Mouse (Mus musculus) frontal cortex, postnatal 10 days (tissue): Measurements from ENCODE around the gene Fez2.

Source experiments
- DNase-seq, 2 experiments: peaks; one replicate each; pipeline ENCODE4 v3.0.0; 2022; ENCODE audit warnings: low spot score in 2 of 2, mixed read lengths in 1 of 2

The Fez2 gene

DNA sequence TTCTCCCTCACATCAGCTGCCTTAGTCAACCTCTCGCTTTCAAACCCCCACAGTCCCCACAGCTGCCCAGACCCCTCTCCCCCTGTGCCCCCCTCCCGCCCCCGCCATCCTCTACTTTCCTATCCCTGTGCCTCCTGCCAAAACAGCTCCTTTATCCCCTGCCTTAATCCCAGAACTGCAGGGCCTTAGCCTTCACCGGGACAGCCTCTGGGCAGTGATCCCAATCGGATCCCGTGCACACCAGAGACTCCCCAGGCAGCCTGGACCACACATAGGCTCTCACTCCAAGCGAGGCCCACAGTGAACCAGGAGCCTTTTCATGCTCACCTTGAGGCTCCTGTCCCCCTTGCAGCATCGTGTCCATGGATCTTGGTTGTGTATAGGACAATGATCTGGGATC, 49.5 kb downstream of the Fez2 start:
- no peak for DNase-seq

- no peak for DNase-seq
These were observed 51.9 kb downstream of the Fez2 start for GRCm38 (mm10) chr17:78366070-78366469.

DNA sequence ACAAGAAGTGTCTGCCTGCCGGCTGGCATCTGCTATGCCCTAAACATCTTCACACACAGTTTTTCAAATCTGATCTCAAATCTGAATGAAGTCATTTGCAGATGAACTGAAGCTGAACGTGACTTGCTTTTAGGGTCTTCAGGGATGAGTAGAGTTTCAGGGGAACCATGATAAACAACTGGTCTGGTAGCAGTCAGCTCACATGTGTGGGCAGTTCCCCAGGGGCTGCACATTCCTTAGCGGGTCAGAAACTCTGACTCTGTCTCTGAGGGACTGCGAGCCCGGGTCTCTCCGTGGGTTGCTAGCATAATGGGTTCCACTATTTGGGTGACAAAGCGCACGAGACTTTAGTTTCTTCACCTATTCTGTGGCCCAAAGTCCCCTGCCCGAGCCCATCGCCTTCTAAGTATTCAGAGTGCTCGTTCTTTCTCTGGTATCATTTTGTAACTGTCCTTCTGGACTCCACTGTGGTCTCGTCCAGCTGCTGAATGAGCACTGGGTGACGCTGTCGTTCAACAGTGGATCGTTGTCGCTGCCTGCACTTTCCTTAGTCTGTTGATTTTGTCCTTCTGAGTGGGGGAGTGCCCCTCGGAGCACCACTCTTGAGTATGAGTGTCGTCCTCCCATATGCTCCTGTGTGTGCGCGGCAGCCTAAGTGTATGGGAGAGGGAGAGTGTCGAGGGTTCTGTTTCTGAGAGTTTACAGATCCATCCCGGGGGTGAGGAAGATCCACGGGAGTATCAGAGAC, 53.2 kb downstream of the Fez2 start:
- DNase-seq: no peak

- DNase-seq: no peak
These were observed 55.8 kb downstream of the Fez2 start for GRCm38 (mm10) chr17:78361939-78362728.

DNA sequence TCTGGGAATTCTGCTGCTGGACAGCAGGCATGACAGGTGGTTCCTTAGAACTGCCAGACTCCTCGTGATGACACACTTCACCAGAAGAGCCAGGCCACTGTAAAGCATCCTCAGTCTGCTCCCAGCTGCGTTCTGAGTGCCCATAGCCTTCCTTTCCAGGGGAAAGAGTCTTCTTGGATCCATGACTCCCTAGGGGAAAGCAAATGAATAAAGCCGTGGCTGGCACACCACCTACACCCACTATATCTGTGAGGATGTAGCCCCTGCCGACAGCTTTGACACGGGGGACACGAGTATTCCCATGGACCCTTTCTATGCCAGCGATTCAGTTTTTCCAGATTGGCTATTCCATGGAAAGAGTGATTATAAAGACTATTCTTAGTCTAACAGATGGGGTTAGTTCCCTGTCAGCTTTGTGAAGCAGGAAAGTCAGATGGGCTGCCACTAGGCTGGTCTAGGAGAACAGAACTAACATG, 59.7 kb downstream of the Fez2 start:
- DNase-seq: no peak

GRCm38 (mm10) chr17:78357753-78358152, 60.2 kb downstream of the Fez2 start:
- no peak for DNase-seq

DNA sequence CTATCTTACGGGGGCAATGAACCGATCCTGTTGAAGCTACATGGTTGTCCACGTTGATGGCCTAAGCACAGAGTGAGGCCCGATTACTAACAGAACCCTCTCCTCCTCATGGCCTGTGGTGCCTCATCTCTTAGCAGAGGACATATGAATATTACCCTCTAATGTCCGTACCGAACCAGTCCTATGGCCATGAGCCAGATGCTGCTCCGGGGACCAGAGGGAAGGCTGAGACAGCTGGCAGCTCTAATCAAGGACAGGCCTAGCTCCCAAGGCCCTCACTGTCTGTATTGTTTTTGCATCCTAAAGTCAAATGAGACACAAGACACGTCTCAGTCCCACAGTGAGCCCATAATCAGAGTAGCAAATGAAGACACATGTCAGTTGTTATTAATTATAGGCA, 62.3 kb downstream of the Fez2 start:
- DNase-seq: no peak

GRCm38 (mm10) chr17:78354871-78355270, 63.1 kb downstream of the Fez2 start:
- DNase-seq: no peak

- DNase-seq: no peak
These were observed 63.5 kb downstream of the Fez2 start for GRCm38 (mm10) chr17:78354411-78354810.

GRCm38 (mm10) chr17:78352500-78352855, 65.5 kb downstream of the Fez2 start:
- no peak for DNase-seq

DNA sequence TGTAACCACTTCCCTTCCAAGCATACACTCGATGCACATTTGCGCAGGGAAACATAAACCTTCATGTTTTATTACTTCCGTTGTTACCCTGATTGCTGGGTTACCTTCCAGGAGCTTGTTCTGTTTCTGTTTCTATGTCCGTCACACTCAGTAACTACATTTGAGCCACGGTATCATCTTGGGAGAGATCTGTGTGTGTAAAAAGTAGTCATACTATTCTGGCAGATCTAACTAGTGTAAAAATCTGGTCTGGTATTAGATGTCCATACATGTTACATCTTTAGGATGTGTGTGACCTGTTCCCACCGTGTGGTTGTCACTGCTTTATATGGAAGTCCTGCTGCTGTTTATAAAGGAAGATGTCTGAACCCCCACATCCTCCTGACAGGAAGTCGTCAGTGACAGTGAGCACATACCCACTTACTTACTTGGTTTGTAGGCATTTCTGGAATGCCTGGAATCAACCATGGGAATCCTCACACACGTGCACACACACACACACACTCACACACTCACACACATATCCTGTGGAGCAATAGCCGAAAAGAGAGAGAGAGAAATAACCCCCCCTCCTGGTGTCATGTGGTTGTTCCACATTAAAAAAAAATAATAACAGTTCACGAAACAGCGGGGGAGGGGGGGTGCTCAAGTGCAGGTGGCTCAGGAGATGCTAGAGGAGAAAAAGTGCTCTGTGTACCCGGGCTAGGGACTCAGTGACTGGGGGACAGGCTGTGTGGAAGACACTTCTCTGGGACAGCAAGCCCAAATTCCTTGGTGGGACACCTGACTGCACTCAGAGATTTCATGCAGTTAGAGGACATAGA, 66.1 kb downstream of the Fez2 start:
- DNase-seq: no peak

- no peak for DNase-seq
These were observed 70.7 kb downstream of the Fez2 start for GRCm38 (mm10) chr17:78347111-78347801.

DNA sequence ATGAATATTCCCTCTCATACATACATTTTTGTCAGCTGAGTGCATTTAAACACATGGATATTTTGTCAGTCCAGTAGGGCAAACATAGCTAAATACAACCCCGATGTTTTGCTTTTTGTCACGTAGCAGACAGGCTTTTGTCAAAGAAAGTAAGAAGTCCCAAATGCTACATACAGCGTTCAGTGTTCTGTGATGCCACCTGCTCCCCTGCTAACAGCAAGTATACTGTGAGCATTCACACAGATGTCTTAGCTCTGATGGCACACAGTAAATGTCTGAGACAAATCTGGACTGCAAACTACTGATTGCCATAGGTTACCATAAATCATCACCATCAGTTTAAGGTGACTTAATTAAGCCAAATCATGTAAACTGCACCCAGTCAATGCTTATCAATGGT, 74.3 kb downstream of the Fez2 start:
- DNase-seq: no peak

- no peak for DNase-seq
These were observed 82.7 kb downstream of the Fez2 start for GRCm38 (mm10) chr17:78335250-78335649.

- no peak for DNase-seq
These were observed 84.7 kb downstream of the Fez2 start for GRCm38 (mm10) chr17:78333275-78333674.

GRCm38 (mm10) chr17:78331438-78331837, 86.5 kb downstream of the Fez2 start:
- no peak for DNase-seq

DNA sequence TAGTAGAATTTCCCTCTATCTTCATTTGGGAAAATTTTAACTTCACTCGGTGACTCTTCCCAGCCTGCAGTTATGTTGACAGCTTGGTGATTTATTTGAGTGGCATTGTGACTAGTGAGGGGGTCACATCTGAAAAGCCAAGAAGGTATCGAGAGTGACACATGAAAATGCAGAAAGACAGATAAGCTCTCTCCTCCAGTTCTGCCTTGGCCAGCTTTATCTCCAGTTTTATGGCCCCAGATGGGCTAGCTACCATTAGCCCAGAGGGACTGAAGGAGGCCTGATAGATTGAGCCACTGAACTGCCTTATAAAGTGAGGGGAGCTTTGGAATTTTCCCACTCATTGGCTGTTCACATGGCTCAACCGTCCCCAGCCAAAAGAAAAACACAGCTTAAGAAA, 89.7 kb downstream of the Fez2 start:
- DNase-seq: no peak

- no peak for DNase-seq
These were observed 90.8 kb downstream of the Fez2 start for GRCm38 (mm10) chr17:78327187-78327586.

DNA sequence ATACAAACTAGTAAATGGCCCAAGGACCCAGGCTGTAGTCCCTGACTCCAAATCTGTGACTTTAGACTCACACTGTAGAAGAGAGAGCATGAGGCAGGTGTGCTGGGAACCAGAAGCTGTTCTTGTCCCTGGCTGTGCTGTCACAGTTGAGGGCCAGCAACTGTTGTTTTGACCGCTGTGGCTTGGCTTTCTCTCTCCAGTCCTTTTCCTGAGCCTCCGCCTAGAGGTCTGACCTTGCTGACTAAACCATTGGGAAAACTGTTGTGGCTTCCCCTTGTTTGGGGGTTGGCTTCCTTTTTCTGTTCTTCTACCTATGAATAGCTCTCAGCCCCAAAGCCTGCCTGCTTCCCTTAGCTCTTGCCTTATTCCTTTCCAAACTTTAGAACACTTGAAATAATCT, 91.6 kb downstream of the Fez2 start:
- no peak for DNase-seq

- no peak for DNase-seq
These were observed 92.1 kb downstream of the Fez2 start for GRCm38 (mm10) chr17:78325761-78326332.
